Mouse (Mus musculus): ENCODE results near the gene Efnb2. TPM values are rescaled to one million over a fixed set of nuclear protein-coding genes. Genes with fewer than 3 reads are reported as not detected.

Gene Efnb2
- 54.6 and 68.2 TPM in 2 replicates for polyA plus RNA-seq (2015; fragmentation: Nextera tagmentation; extraction: Ambion mirVana)

- 0% methylated on average over 68 of the region's 70 CpGs for WGBS
- Histone ChIP-seq H3K4me1 (replicated peaks; ENCODE audit: control insufficient read depth, insufficient read depth, low read length) (peaks cover 7% of the 10 kb centered on the region; the same call in 1 of the 2 replicates), H3K27me3 (replicated peaks; ENCODE audit: control insufficient read depth, insufficient read depth, low read length) (no peaks in the 10 kb centered on the region), H3K4me3 (replicated peaks; ENCODE audit: low read length) (peak within 1 kb of the TSS; percentile 64), H3K9ac (replicated peaks; ENCODE audit: low read depth, low read length) (peak within 1 kb of the TSS; percentile 99), H3K9me3 (ENCODE audit: control insufficient read depth, low read length) (no peaks in the 10 kb centered on the region), H3K27ac (ENCODE audit: low read length) (peak within 1 kb of the TSS; percentile 98), H3K4me2 (ENCODE audit: low read length) (peak within 1 kb of the TSS; percentile 78), H3K36me3 (ENCODE audit: control insufficient read depth, insufficient read depth) (no peaks in the 10 kb centered on the region; the same call in 1 of the 2 replicates)
- ATAC-seq = peak; percentile 92
Observed at GRCm38 (mm10) chr8:8661103-8661758, at the start of gene Efnb2. Gene Efnb2 (minus strand): TSS chr8:8661242.

DNA sequence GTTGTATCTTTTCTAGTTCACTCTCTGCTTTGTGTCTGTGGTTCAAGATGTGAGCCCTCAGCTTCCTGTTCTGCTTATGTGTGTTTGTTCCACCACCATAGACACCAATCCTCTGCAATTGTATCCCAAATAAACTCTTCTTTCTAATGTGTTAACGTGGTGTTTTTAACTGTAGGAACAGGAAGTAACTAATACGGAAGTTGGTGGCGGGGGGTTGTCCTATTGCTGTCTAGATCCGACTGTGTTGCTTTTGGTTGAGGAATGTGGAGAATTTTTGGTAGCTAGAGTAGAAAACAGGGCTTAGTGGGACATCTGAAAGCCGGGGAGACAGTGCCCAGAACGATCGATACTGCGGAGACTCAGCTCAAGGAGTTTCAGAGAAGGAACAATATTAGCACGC is 43.8 kb upstream of the Efnb2 start:
- no peak overlapping the region for H3K27ac ChIP-seq (ENCODE audit: low read length)
- WGBS = 83% methylated on average over 9 of the region's 9 CpGs
- no peaks in the 10 kb centered on the region for H3K9me3 ChIP-seq (ENCODE audit: control insufficient read depth, low read length)
- H3K4me1 ChIP-seq (replicated peaks; ENCODE audit: control insufficient read depth, insufficient read depth, low read length) = no peaks in the 10 kb centered on the region
- H3K9ac ChIP-seq (replicated peaks; ENCODE audit: low read depth, low read length) = no peak overlapping the region
- ATAC-seq = no peak
- H3K4me2 ChIP-seq (ENCODE audit: low read length) = no peak overlapping the region
- H3K27me3 ChIP-seq (replicated peaks; ENCODE audit: control insufficient read depth, insufficient read depth, low read length) = no peaks in the 10 kb centered on the region
- H3K36me3 ChIP-seq (ENCODE audit: control insufficient read depth, insufficient read depth) = no peaks in the 10 kb centered on the region
- H3K4me3 ChIP-seq (replicated peaks; ENCODE audit: low read length) = no peak overlapping the region

- no peaks in the 10 kb centered on the region for H3K27me3 ChIP-seq (replicated peaks; ENCODE audit: control insufficient read depth, insufficient read depth, low read length)
- 84% methylated on average over 2 of the region's 2 CpGs for WGBS
- no peak overlapping the region for H3K4me2 ChIP-seq (ENCODE audit: low read length)
- no peak for ATAC-seq
- H3K27ac ChIP-seq (ENCODE audit: low read length) = no peak overlapping the region
- H3K9ac ChIP-seq (replicated peaks; ENCODE audit: low read depth, low read length) = no peak overlapping the region
- no peaks in the 10 kb centered on the region for H3K4me1 ChIP-seq (replicated peaks; ENCODE audit: control insufficient read depth, insufficient read depth, low read length)
- H3K36me3 ChIP-seq (ENCODE audit: control insufficient read depth, insufficient read depth) = no peaks in the 10 kb centered on the region
- no peaks in the 10 kb centered on the region for H3K9me3 ChIP-seq (ENCODE audit: control insufficient read depth, low read length)
- H3K4me3 ChIP-seq (replicated peaks; ENCODE audit: low read length) = no peak overlapping the region
Observed at GRCm38 (mm10) chr8:8703668-8704067, 42.6 kb upstream of the Efnb2 start.

DNA sequence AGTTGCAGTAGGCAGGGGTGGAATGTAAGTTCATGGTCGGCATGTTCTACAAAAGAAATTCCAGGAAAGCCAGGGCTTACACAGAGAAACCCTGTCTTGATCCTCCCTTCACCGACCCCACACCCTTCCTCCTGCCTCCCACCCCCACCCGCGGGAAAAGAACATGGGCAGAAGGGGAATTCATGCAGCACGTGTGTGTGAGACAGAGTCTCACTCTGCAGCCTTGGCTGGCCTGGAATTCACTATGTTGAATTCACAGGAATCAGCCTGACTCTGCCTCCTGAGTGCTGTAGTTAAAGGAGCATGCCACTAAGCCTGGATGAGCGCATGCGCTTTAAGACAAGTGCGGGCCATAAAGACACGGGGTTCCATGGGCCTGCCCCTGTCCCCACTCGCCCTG is 39.8 kb upstream of the Efnb2 start:
- no peak for ATAC-seq
- H3K9me3 ChIP-seq (ENCODE audit: control insufficient read depth, low read length) = no peaks in the 10 kb centered on the region
- no peak overlapping the region for H3K4me3 ChIP-seq (replicated peaks; ENCODE audit: low read length)
- no peak overlapping the region for H3K27ac ChIP-seq (ENCODE audit: low read length)
- 93% methylated on average over 10 of the region's 10 CpGs for WGBS
- no peaks in the 10 kb centered on the region for H3K27me3 ChIP-seq (replicated peaks; ENCODE audit: control insufficient read depth, insufficient read depth, low read length)
- H3K4me2 ChIP-seq (ENCODE audit: low read length) = no peak overlapping the region
- no peak overlapping the region for H3K9ac ChIP-seq (replicated peaks; ENCODE audit: low read depth, low read length)
- H3K4me1 ChIP-seq (replicated peaks; ENCODE audit: control insufficient read depth, insufficient read depth, low read length) = no peaks in the 10 kb centered on the region
- no peaks in the 10 kb centered on the region for H3K36me3 ChIP-seq (ENCODE audit: control insufficient read depth, insufficient read depth)

DNA sequence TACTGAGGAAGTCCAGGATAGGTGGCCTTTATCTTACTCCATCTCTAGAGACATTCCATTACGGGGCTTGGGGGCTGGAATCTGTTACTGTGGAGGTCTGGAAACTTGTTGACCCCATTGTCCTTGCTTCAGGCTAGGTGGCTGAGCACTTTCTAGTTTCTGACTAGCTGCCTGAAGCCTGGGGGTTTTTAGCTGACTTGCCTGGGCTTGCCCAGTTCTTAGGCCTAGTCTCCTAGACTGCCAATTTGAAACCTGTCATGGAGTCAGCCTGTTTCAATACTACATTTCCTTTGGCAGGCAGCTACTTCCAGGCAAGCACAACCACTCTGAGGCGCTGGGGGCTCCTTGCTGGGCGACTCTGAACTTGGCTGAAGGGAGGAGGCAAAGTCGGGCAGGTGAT is 39.2 kb upstream of the Efnb2 start:
- no peaks in the 10 kb centered on the region for H3K36me3 ChIP-seq (ENCODE audit: control insufficient read depth, insufficient read depth)
- H3K4me1 ChIP-seq (replicated peaks; ENCODE audit: control insufficient read depth, insufficient read depth, low read length) = no peaks in the 10 kb centered on the region
- no peaks in the 10 kb centered on the region for H3K27me3 ChIP-seq (replicated peaks; ENCODE audit: control insufficient read depth, insufficient read depth, low read length)
- no peaks in the 10 kb centered on the region for H3K9me3 ChIP-seq (ENCODE audit: control insufficient read depth, low read length)
- no peak overlapping the region for H3K4me3 ChIP-seq (replicated peaks; ENCODE audit: low read length)
- no peak overlapping the region for H3K27ac ChIP-seq (ENCODE audit: low read length)
- WGBS = 90% methylated on average over 4 of the region's 4 CpGs
- H3K9ac ChIP-seq (replicated peaks; ENCODE audit: low read depth, low read length) = no peak overlapping the region
- no peak overlapping the region for H3K4me2 ChIP-seq (ENCODE audit: low read length)
- no peak for ATAC-seq

- Histone ChIP-seq H3K27ac (ENCODE audit: low read length) (peak within 1 kb of the TSS; percentile 96), H3K4me2 (ENCODE audit: low read length) (peak within 1 kb of the TSS; percentile 69), H3K4me3 (replicated peaks; ENCODE audit: low read length) (peak within 1 kb of the TSS; percentile 85), H3K4me1 (replicated peaks; ENCODE audit: control insufficient read depth, insufficient read depth, low read length) (peaks cover 34% of the 10 kb centered on the region), H3K9me3 (ENCODE audit: control insufficient read depth, low read length) (no peaks in the 10 kb centered on the region), H3K9ac (replicated peaks; ENCODE audit: low read depth, low read length) (peak within 1 kb of the TSS; percentile 97), H3K27me3 (replicated peaks; ENCODE audit: control insufficient read depth, insufficient read depth, low read length) (no peaks in the 10 kb centered on the region), H3K36me3 (ENCODE audit: control insufficient read depth, insufficient read depth) (no peaks in the 10 kb centered on the region)
- ATAC-seq = peak; percentile 97
- under 1% methylated on average over 59 of the region's 81 CpGs for WGBS
Observed at GRCm38 (mm10) chr8:8690146-8691092, 29.4 kb upstream of the Efnb2 start, which contains the start of gene Arglu1. Gene Arglu1 (minus strand): TSS chr8:8690521.

DNA sequence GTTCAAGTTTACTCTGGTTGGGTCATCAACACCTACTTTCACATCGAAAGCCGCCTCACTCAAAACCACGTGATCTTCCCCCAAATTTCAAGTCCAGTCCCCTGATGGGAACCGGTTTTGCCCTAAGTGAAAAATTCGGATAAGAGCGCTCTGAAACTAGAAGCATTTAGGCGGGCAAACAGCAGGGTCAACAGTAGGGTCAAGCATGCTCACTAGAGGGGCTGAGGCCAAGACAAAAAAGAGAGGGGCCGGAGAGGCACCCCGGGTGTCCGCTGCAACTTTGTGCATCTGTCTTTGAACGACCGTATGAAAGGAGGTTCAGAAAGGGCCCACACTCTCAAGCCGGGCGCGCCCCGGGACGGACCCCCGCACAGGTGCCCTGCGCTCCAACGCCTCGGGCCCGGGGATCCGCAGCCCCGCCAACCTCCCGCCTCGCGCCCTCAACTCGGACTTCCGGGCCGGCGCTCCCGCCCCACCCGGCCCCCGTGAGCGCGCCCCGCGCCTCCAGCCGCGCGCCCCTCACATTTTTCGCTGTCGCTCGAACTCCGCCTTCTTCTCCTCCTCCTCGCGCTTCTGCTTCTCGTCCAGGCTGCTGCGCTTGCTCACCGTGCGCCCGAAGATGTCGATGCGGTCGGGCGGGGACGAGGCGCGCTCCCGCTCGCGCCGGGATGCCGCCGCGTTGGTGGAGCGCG is 28.6 kb upstream of the Efnb2 start:
- Histone ChIP-seq H3K4me1 (replicated peaks; ENCODE audit: control insufficient read depth, insufficient read depth, low read length) (peaks cover 35% of the 10 kb centered on the region), H3K4me2 (ENCODE audit: low read length) (peak overlapping the region; percentile 69), H3K27ac (ENCODE audit: low read length) (peak overlapping the region; percentile 96), H3K9me3 (ENCODE audit: control insufficient read depth, low read length) (no peaks in the 10 kb centered on the region), H3K4me3 (replicated peaks; ENCODE audit: low read length) (peak overlapping the region; percentile 85), H3K36me3 (ENCODE audit: control insufficient read depth, insufficient read depth) (no peaks in the 10 kb centered on the region), H3K27me3 (replicated peaks; ENCODE audit: control insufficient read depth, insufficient read depth, low read length) (no peaks in the 10 kb centered on the region), H3K9ac (replicated peaks; ENCODE audit: low read depth, low read length) (peak overlapping the region; percentile 97)
- under 1% methylated on average over 65 of the region's 68 CpGs for WGBS
- ATAC-seq = peak; percentile 74

- no peaks in the 10 kb centered on the region for H3K36me3 ChIP-seq (ENCODE audit: control insufficient read depth, insufficient read depth)
- H3K27ac ChIP-seq (ENCODE audit: low read length) = no peak overlapping the region
- H3K4me3 ChIP-seq (replicated peaks; ENCODE audit: low read length) = peak overlapping the region; percentile 85
- H3K4me1 ChIP-seq (replicated peaks; ENCODE audit: control insufficient read depth, insufficient read depth, low read length) = peaks cover 35% of the 10 kb centered on the region
- no peak for ATAC-seq
- WGBS = 6% methylated on average over 9 of the region's 9 CpGs
- H3K4me2 ChIP-seq (ENCODE audit: low read length) = peak overlapping the region; percentile 69
- H3K9me3 ChIP-seq (ENCODE audit: control insufficient read depth, low read length) = no peaks in the 10 kb centered on the region
- no peaks in the 10 kb centered on the region for H3K27me3 ChIP-seq (replicated peaks; ENCODE audit: control insufficient read depth, insufficient read depth, low read length)
- H3K9ac ChIP-seq (replicated peaks; ENCODE audit: low read depth, low read length) = peak overlapping the region; percentile 97
Observed at GRCm38 (mm10) chr8:8688823-8689453, 27.9 kb upstream of the Efnb2 start.

All from forebrain, embryonic 16.5 days (tissue).